Mouse (Mus musculus): ENCODE results near the gene Ttc8. TPM values are rescaled to one million over a fixed set of nuclear protein-coding genes. Genes with fewer than 3 reads are reported as not detected.

Gene Ttc8
- polyA plus RNA-seq, 1 experiment from 2014 or later = 34.9 TPM

DNA sequence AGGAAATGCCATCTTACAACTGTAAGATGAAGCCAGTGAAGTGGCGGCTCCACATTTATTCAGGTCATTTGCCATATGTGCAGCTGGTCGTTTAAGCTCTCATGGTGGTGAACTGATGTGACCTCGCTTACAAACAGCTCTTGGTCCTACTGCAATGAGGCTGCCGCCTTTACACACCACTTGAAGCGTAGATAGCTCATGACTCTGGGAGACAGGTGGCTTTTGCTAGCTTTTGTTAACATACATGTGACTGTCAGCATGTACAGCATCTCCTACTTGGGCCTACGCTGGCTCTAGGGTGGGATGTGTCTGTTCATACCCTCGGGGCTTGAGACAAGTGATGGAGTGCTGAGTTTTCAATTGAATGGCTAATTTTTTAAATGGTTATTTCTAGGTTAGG, 40.6 kb downstream of the Ttc8 start:
- no peak overlapping the region for H3K4me3 ChIP-seq (ENCODE audit: low read length)
- no peak overlapping the region for H3K4me2 ChIP-seq (ENCODE audit: low read length)
- no peaks in the 10 kb centered on the region for H3K36me3 ChIP-seq (ENCODE audit: control insufficient read depth, insufficient read depth, low read length)
- H3K4me1 ChIP-seq (ENCODE audit: control insufficient read depth, insufficient read depth, low read depth, low read length) = no peaks in the 10 kb centered on the region; the same call in 1 of the 2 replicates
- no peak for ATAC-seq
- no peaks in the 10 kb centered on the region for H3K27me3 ChIP-seq (replicated peaks; ENCODE audit: control insufficient read depth, insufficient read depth, low read length)
- WGBS = 64% methylated on average over 7 of the region's 7 CpGs
- no peak overlapping the region for H3K9ac ChIP-seq (ENCODE audit: low read depth, low read length)
- H3K27ac ChIP-seq (ENCODE audit: low read depth, low read length) = no peak overlapping the region
- no peaks in the 10 kb centered on the region for H3K9me3 ChIP-seq (ENCODE audit: control insufficient read depth, low read length)

DNA sequence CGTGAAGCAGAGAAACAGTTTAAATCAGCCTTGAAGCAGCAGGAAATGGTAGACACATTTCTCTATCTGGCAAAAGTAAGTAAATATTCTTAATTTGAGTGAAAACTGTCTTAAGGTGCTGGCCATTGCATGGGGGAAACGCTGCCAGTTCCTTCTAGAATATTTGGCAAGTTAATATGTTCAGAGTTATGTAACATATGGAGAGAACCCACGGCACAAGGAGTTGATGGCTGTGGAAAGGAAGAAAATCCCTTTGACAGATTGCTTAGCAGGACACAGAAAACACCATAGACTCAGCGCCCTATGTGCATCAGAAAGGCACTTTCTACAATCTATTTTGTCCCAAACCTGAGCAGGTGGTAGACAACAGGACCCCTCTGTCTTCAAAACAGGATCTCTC, 41.0 kb downstream of the Ttc8 start:
- Histone ChIP-seq H3K4me2 (ENCODE audit: low read length) (no peak overlapping the region), H3K27me3 (replicated peaks; ENCODE audit: control insufficient read depth, insufficient read depth, low read length) (no peaks in the 10 kb centered on the region), H3K27ac (ENCODE audit: low read depth, low read length) (no peak overlapping the region), H3K4me3 (ENCODE audit: low read length) (no peak overlapping the region), H3K36me3 (ENCODE audit: control insufficient read depth, insufficient read depth, low read length) (no peaks in the 10 kb centered on the region; the same call in 1 of the 2 replicates), H3K9me3 (ENCODE audit: control insufficient read depth, low read length) (no peaks in the 10 kb centered on the region), H3K4me1 (ENCODE audit: control insufficient read depth, insufficient read depth, low read depth, low read length) (no peaks in the 10 kb centered on the region; the same call in 1 of the 2 replicates), H3K9ac (ENCODE audit: low read depth, low read length) (no peak overlapping the region)
- ATAC-seq = no peak
- 67% methylated on average over 4 of the region's 4 CpGs for WGBS

DNA sequence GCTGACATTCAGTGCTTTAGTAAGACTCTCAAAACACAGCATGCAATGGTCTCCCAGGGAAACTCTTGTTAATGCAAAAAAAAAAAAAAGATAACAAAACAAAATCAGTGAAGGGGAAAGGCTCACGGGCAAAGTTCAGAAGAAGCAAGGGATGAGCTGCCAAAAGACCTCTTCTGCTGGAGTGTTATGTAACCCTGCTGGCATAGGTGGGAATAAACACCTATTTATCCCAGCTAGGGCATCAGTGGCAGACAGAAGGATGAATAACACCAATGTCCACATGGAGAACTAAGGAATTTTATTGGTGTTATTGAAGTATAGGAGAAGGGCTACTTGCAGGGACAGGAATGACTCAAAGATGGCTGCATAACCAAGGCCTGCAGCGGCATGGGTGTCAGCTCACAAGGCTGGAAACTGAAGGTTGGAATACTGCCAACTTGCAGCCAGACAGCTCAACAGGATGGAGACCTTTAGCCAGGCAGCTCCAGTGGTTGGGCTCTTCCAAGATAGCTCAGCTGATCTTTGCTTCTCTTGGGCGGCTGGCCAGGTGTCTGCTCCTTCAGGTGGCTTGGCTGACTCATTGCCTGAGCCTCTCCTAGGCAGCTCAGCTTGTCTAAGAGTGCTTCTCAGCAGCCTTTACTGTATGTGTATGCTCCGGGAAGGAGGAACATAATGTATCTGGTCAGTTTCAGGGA, 45.2 kb downstream of the Ttc8 start:
- ATAC-seq = no peak
- H3K27me3 ChIP-seq (replicated peaks; ENCODE audit: control insufficient read depth, insufficient read depth, low read length) = no peaks in the 10 kb centered on the region
- H3K9ac ChIP-seq (ENCODE audit: low read depth, low read length) = no peak overlapping the region
- 0 out of 2 replicates have a peak overlapping the region, but pooled peaks have one; percentile 7 for H3K27ac ChIP-seq (ENCODE audit: low read depth, low read length)
- H3K36me3 ChIP-seq (ENCODE audit: control insufficient read depth, insufficient read depth, low read length) = no peaks in the 10 kb centered on the region; the same call in 1 of the 2 replicates
- no peak overlapping the region for H3K4me2 ChIP-seq (ENCODE audit: low read length)
- 60% methylated on average over 4 of the region's 4 CpGs for WGBS
- no peaks in the 10 kb centered on the region for H3K9me3 ChIP-seq (ENCODE audit: control insufficient read depth, low read length)
- H3K4me3 ChIP-seq (ENCODE audit: low read length) = no peak overlapping the region
- H3K4me1 ChIP-seq (ENCODE audit: control insufficient read depth, insufficient read depth, low read depth, low read length) = no peaks in the 10 kb centered on the region; the same call in 1 of the 2 replicates

DNA sequence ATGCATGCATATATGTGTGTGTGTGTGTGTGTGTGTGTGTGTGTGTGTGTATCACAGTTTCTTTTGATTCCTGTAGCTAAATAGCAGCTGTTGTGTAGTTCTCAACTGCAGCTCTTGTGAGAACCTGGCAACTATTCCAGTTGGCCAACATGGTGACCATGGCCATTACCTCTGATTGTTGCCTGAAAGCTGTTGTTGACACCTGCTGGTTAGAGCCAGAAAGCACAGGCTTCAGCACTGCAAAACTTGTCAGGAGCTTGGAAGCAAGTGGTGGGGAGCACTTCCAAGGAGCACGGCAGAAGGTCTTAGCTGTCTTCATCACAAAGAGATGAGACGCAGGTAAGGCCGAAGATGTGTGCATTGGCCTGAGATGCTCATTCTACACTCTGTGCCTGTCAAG, 51.9 kb downstream of the Ttc8 start:
- H3K9me3 ChIP-seq (ENCODE audit: control insufficient read depth, low read length) = no peaks in the 10 kb centered on the region
- H3K9ac ChIP-seq (ENCODE audit: low read depth, low read length) = no peak overlapping the region
- H3K4me3 ChIP-seq (ENCODE audit: low read length) = no peak overlapping the region
- H3K4me1 ChIP-seq (ENCODE audit: control insufficient read depth, insufficient read depth, low read depth, low read length) = no peaks in the 10 kb centered on the region
- 95% methylated on average over 3 of the region's 3 CpGs for WGBS
- no peak overlapping the region for H3K4me2 ChIP-seq (ENCODE audit: low read length)
- H3K27ac ChIP-seq (ENCODE audit: low read depth, low read length) = no peak overlapping the region
- no peak for ATAC-seq
- H3K36me3 ChIP-seq (ENCODE audit: control insufficient read depth, insufficient read depth, low read length) = peaks cover 15% of the 10 kb centered on the region
- H3K27me3 ChIP-seq (replicated peaks; ENCODE audit: control insufficient read depth, insufficient read depth, low read length) = no peaks in the 10 kb centered on the region

DNA sequence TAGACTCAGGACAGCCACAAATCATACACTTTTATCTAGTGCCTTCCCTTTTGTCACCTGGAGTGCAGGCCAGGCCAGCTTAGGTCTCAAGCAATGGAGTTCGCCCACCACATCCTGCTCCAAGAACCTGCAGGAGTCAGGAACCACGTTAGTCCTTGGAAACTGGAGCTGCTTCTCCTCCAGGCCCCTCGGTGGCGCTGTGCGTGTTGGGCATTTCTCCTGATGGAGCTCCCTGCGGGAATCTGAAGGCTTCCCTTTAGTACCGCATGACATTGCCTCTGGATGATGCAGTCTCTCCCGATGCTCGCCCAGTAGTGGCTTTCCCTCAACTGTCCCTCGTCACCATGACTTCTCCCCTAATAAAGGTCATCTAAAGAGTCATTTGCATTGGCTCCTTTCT, 53.1 kb downstream of the Ttc8 start:
- Histone ChIP-seq H3K27me3 (replicated peaks; ENCODE audit: control insufficient read depth, insufficient read depth, low read length) (no peaks in the 10 kb centered on the region), H3K27ac (ENCODE audit: low read depth, low read length) (no peak overlapping the region), H3K4me2 (ENCODE audit: low read length) (no peak overlapping the region), H3K4me1 (ENCODE audit: control insufficient read depth, insufficient read depth, low read depth, low read length) (no peaks in the 10 kb centered on the region), H3K4me3 (ENCODE audit: low read length) (no peak overlapping the region), H3K9ac (ENCODE audit: low read depth, low read length) (no peak overlapping the region), H3K36me3 (ENCODE audit: control insufficient read depth, insufficient read depth, low read length) (peaks cover 25% of the 10 kb centered on the region), H3K9me3 (ENCODE audit: control insufficient read depth, low read length) (no peaks in the 10 kb centered on the region; the same call in 1 of the 2 replicates)
- 86% methylated on average over 10 of the region's 10 CpGs for WGBS
- no peak for ATAC-seq

DNA sequence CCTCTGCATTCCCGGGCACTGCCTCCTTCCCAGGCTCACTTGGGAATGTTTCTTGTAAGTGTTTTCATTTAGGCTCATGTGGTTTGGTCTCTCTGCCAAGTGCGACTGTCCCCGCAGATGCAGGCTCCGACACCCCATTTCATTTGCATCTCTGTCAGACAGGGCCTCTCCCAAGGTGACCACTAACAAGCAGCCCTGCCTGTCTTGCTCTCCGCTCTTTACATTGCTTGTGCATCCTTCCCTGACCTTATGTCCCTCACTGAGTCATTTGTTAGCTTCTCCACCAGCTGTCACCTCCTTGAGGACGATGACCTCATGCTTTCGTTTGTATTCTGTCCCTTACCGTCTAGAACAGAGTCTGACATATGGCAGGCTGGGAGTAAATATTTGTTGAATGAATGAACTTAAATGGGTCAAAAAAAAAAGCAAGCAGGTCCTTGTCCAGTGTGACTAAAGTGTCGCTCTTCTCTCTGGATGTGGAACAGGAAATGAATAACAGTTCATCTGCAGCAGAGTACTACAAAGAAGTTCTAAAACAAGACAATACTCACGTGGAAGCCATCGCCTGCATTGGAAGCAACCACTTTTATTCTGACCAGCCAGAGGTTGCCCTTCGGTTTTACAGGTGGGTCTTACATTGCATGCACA, 53.9 kb downstream of the Ttc8 start:
- Histone ChIP-seq H3K9ac (ENCODE audit: low read depth, low read length) (no peak overlapping the region), H3K27me3 (replicated peaks; ENCODE audit: control insufficient read depth, insufficient read depth, low read length) (no peaks in the 10 kb centered on the region), H3K4me1 (ENCODE audit: control insufficient read depth, insufficient read depth, low read depth, low read length) (no peaks in the 10 kb centered on the region), H3K4me2 (ENCODE audit: low read length) (no peak overlapping the region), H3K4me3 (ENCODE audit: low read length) (no peak overlapping the region), H3K9me3 (ENCODE audit: control insufficient read depth, low read length) (no peaks in the 10 kb centered on the region; the same call in 1 of the 2 replicates), H3K36me3 (ENCODE audit: control insufficient read depth, insufficient read depth, low read length) (peaks cover 30% of the 10 kb centered on the region), H3K27ac (ENCODE audit: low read depth, low read length) (no peak overlapping the region)
- no peak for ATAC-seq
- WGBS = 41% methylated on average over 12 of the region's 12 CpGs

DNA sequence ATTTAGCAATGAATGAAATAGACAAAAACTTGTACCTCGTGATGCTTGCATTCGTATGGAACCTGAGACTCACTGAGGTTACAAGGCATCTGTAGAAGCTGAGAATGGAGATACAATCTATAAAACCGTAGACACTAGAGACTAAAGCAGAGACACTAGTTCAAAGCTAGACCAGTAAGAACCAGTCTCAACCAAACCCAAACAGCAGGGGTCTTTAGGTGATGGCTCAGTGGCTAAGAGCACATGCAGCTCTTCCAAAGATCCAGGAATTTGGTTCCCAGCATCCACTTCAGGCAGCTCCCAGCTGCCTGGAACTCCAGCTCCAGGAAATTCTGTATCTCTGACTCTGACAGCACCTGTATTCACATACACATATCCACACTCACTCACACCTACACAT, 60.7 kb downstream of the Ttc8 start:
- Histone ChIP-seq H3K9me3 (ENCODE audit: control insufficient read depth, low read length) (no peaks in the 10 kb centered on the region; the same call in 1 of the 2 replicates), H3K27ac (ENCODE audit: low read depth, low read length) (no peak overlapping the region), H3K4me1 (ENCODE audit: control insufficient read depth, insufficient read depth, low read depth, low read length) (no peaks in the 10 kb centered on the region), H3K4me2 (ENCODE audit: low read length) (no peak overlapping the region), H3K4me3 (ENCODE audit: low read length) (no peak overlapping the region), H3K9ac (ENCODE audit: low read depth, low read length) (no peak overlapping the region), H3K27me3 (replicated peaks; ENCODE audit: control insufficient read depth, insufficient read depth, low read length) (no peaks in the 10 kb centered on the region), H3K36me3 (ENCODE audit: control insufficient read depth, insufficient read depth, low read length) (peaks cover 35% of the 10 kb centered on the region)
- WGBS = 95% methylated on average over 3 of the region's 3 CpGs
- ATAC-seq = no peak

DNA sequence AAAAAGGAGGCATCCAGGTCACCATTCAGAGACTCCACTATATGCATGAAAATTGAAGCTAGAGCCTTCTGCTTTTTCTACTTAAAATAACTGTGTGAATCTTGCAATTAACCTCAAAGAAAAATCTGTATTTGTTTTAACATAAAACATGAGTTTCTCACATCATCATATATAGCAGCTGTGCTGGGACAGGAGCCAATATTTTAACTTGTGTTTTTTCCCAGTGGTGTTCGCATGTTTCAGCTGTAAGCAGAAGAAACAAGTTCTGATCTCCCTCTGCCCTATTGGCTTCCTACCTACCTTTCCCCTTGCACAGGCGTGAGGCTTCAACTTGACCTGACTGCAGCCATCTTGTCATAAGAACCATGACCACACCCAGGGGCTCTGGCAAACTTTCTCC, 64.4 kb downstream of the Ttc8 start:
- no peak for ATAC-seq
- Histone ChIP-seq H3K9me3 (ENCODE audit: control insufficient read depth, low read length) (no peaks in the 10 kb centered on the region), H3K27ac (ENCODE audit: low read depth, low read length) (no peak overlapping the region), H3K4me3 (ENCODE audit: low read length) (no peak overlapping the region), H3K27me3 (replicated peaks; ENCODE audit: control insufficient read depth, insufficient read depth, low read length) (no peaks in the 10 kb centered on the region), H3K4me2 (ENCODE audit: low read length) (no peak overlapping the region), H3K9ac (ENCODE audit: low read depth, low read length) (no peak overlapping the region), H3K36me3 (ENCODE audit: control insufficient read depth, insufficient read depth, low read length) (peaks cover 10% of the 10 kb centered on the region), H3K4me1 (ENCODE audit: control insufficient read depth, insufficient read depth, low read depth, low read length) (no peaks in the 10 kb centered on the region)
- 93% methylated on average over 2 of the region's 2 CpGs for WGBS

DNA sequence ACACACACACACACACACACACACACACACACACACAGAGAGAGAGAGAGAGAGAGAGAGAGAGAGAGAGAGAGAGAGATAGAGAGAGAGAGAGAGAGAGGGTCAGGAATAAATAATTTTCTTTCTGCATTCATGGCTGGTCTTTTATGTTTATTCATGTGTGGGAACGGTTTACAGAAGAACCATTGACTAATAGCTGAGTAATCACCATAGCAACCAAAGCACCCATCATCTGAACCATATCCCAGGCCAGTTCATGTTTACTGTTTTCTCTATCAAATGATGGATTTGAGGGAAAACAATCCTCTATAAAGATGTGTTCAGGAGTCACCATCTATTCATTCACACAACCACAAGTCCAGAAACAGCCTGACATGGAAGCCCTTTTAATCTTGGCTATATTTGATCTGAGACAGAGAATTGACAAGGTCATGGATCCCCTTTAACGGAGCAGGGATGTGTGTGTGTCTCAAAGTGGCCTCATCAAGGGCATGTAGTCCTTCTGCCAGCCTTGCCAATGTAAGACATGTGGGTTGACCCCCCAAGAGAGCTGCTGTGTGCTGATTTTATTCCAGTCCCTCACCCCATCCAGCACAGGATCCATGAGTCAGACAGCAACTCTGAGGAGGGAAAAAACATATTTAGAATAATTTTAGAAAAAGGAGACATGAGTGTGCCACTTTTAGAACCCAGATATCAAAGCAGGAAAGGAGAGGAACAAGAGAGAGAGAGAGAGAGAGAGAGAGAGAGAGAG, 70.9 kb downstream of the Ttc8 start:
- Histone ChIP-seq H3K27me3 (replicated peaks; ENCODE audit: control insufficient read depth, insufficient read depth, low read length) (no peaks in the 10 kb centered on the region), H3K4me3 (ENCODE audit: low read length) (no peak overlapping the region), H3K9me3 (ENCODE audit: control insufficient read depth, low read length) (no peaks in the 10 kb centered on the region), H3K9ac (ENCODE audit: low read depth, low read length) (no peak overlapping the region), H3K4me1 (ENCODE audit: control insufficient read depth, insufficient read depth, low read depth, low read length) (peaks cover 4% of the 10 kb centered on the region), H3K4me2 (ENCODE audit: low read length) (no peak overlapping the region), H3K27ac (ENCODE audit: low read depth, low read length) (peak overlapping the region; percentile 71), H3K36me3 (ENCODE audit: control insufficient read depth, insufficient read depth, low read length) (no peaks in the 10 kb centered on the region)
- WGBS = 24% methylated on average over 2 of the region's 2 CpGs
- ATAC-seq = peak; percentile 46; the same call in 1 of the 2 replicates
